ENCODE assay signal across 7 mouse cellular contexts in genomic region chr2:126552357-126553290, GRCm38 (mm10). TPM values are rescaled to one million over a fixed set of nuclear protein-coding genes. Genes with fewer than 3 reads are reported as not detected.
A peak's percentile ranks its signal among the peaks of the same experiment; 100 is the strongest.
DNase-seq lines count a peak whose midpoint lies in the region; ATAC-seq and TF ChIP-seq lines count a peak whose summit lies in the region.

TSS of gene Slc27a2 (plus strand) at chr2:126552407.

- peak within 1 kb of the TSS; percentile 63 for H3K9ac ChIP-seq in hindbrain, postnatal 0 days (replicated peaks; ENCODE audit: low read length)

- H3K27ac ChIP-seq in embryonic fibroblast, embryonic 13.5 days (ENCODE audit: insufficient read depth, low read length), result no peak within 1 kb of the TSS
- peak within 1 kb of the TSS; percentile 28; the same call in 1 of the 2 replicates for H3K27ac ChIP-seq in hindbrain, postnatal 0 days

- no peaks in the 10 kb centered on the region for H3K9me3 ChIP-seq in hindbrain, postnatal 0 days (ENCODE audit: low read length)

- H3K4me1 ChIP-seq in embryonic fibroblast, embryonic 13.5 days (ENCODE audit: control insufficient read depth, insufficient read depth, low read length), result no peaks in the 10 kb centered on the region
- peaks cover 6% of the 10 kb centered on the region; the same call in 1 of the 2 replicates for H3K4me1 ChIP-seq in hindbrain, postnatal 0 days (ENCODE audit: insufficient read depth, low read length)

- no peak for TF ChIP-seq POLR2A in embryonic fibroblast, embryonic 13.5 days (IDR thresholded peaks at IDR 0.05; ENCODE audit: low read depth, low read length)

- H3K4me2 ChIP-seq in hindbrain, postnatal 0 days (ENCODE audit: low read depth, low read length), result peak within 1 kb of the TSS; percentile 97

- DNase-seq in ES-CJ7 (ENCODE audit: low read depth, low spot score) (peak; percentile 82), ZHBTc4 (ENCODE audit: low read depth, low spot score) (peak; percentile 86)
- DNase-seq in hindbrain, postnatal 0 days (ENCODE audit: low spot score), result peak; percentile 41
- DNase-seq in left cerebral cortex, postnatal 25 days (ENCODE audit: low spot score in 2 of 2), result peak; percentile 8 to 21
- peak; percentile 12 for DNase-seq in splenic B cell, adult 2 months (ENCODE audit: low read depth, low spot score)

- no peaks in the 10 kb centered on the region for H3K36me3 ChIP-seq in hindbrain, postnatal 0 days (ENCODE audit: insufficient read depth, low read length)
- H3K36me3 ChIP-seq in splenic B cell, adult 2 months (ENCODE audit: control insufficient read depth, insufficient read depth, low read length, poor library complexity, severe bottlenecking), result no peaks in the 10 kb centered on the region

- TF ChIP-seq CTCF in embryonic fibroblast, embryonic 13.5 days (IDR thresholded peaks at IDR 0.05; ENCODE audit: borderline replicate concordance, insufficient read depth, low read length), result no peak
- TF ChIP-seq CTCF in hindbrain, postnatal 0 days (IDR thresholded peaks at IDR 0.05; ENCODE audit: low read depth), result no peak

- peaks cover 10% of the 10 kb centered on the region for H3K27me3 ChIP-seq in hindbrain, postnatal 0 days (ENCODE audit: insufficient read depth, low read length)
- H3K27me3 ChIP-seq in splenic B cell, adult 2 months (ENCODE audit: control insufficient read depth, insufficient read depth, low read length, poor library complexity, severe bottlenecking), result peaks cover 1% of the 10 kb centered on the region; the same call in 1 of the 2 replicates

- intact Hi-C loops in left cerebral cortex, postnatal 25 days (cut with DNase I), result no loop called here

- H3K4me3 ChIP-seq in embryonic fibroblast, embryonic 13.5 days (ENCODE audit: insufficient read depth, low read length), result peak within 1 kb of the TSS; percentile 23; the same call in 1 of the 2 replicates
- H3K4me3 ChIP-seq in hindbrain, postnatal 0 days (ENCODE audit: low read length), result peak within 1 kb of the TSS; percentile 54

- WGBS in hindbrain, postnatal 0 days, result 3% methylated on average over 57 of the region's 61 CpGs

- ATAC-seq in hindbrain, postnatal 0 days, result peak; percentile 77
- ATAC-seq in megakaryocyte-erythroid progenitor cell, adult 5-6 weeks (replicated peaks; ENCODE audit: low FRiP score, low TSS enrichment, poor library complexity, severe bottlenecking), result peak; percentile 68

RNA-seq across cellular contexts. Expression of gene Slc27a2, which starts in this region (rescaled TPM):
- not detected in 2 replicates for polyA plus RNA-seq in embryonic fibroblast, embryonic 13.5 days (2011; ENCODE audit: insufficient read length, low read depth, missing spikeins)
- total RNA-seq in hindbrain, postnatal 0 days (2014; rRNA removed), result 6.4 and 9.8 TPM in 2 replicates
- polyA plus RNA-seq in hindbrain, postnatal 0 days (2015; fragmentation: Nextera tagmentation; extraction: Ambion mirVana), result 7.9 and 8.2 TPM in 2 replicates
- total RNA-seq in left cerebral cortex, postnatal 25 days (2021), result 1 to 10 TPM; 6.0 to 6.2 TPM
- 0.96 TPM in 1 of 2 replicates, not detected in the other for total RNA-seq in megakaryocyte-erythroid progenitor cell, adult 5-6 weeks (2014; fragmentation: Nextera tagmentation)
- not detected in 2 replicates for total RNA-seq in megakaryocyte-erythroid progenitor cell, adult 5-6 weeks (2017)

Comparison
In these comparisons a context has a peak if more than half of its experiments do, and no peak if none do; other contexts are left out.
1. Peak in ATAC-seq in megakaryocyte-erythroid progenitor cell, adult 5-6 weeks; RNA of the gene not detected or under 1 TPM.
2. DNase-seq: peak in every context shown above with its lines; median percentile 86 in ZHBTc4; 82 in ES-CJ7; 41 in hindbrain, postnatal 0 days; 14 in left cerebral cortex, postnatal 25 days; 12 in splenic B cell, adult 2 months.